32 mouse cellular contexts compared by ENCODE assay signal in genomic region chr16:17835481-17835880, GRCm38 (mm10). TPM values are rescaled to one million over a fixed set of nuclear protein-coding genes. Genes with fewer than 3 reads are reported as not detected.
A peak's percentile ranks its signal among the peaks of the same experiment; 100 is the strongest.
DNase-seq lines count a peak whose midpoint lies in the region; ATAC-seq lines count a peak whose summit lies in the region.
"Had no signal": no experiment of that assay in that cellular context is flagged by ENCODE, and none has a peak within 500 bp of the region (broad histone marks: within the 10 kb centered on the region; RNA-seq: fewer than 3 reads in every experiment).

No protein-coding gene starts in this region.

- H3K4me1 ChIP-seq in hindbrain, embryonic 15.5 days (replicated peaks): peaks cover 33% of the 10 kb centered on the region
- peaks cover 9% of the 10 kb centered on the region; the same call in 1 of the 2 replicates for H3K4me1 ChIP-seq in hindbrain, embryonic 14.5 days (replicated peaks; ENCODE audit: control insufficient read depth, insufficient read depth, low read length)
- peaks cover 19% of the 10 kb centered on the region for H3K4me1 ChIP-seq in heart, embryonic 10.5 days

- H3K27me3 ChIP-seq in hindbrain, embryonic 15.5 days: peaks cover 15% of the 10 kb centered on the region; the same call in 1 of the 2 replicates
- peaks cover 31% of the 10 kb centered on the region for H3K27me3 ChIP-seq in hindbrain, embryonic 14.5 days (ENCODE audit: control insufficient read depth, insufficient read depth, low read length)
- peaks cover 82% of the 10 kb centered on the region for H3K27me3 ChIP-seq in heart, embryonic 10.5 days (ENCODE audit: insufficient read depth, poor library complexity, severe bottlenecking)

- H3K9ac ChIP-seq in hindbrain, embryonic 15.5 days: no peak overlapping the region
- H3K9ac ChIP-seq in hindbrain, embryonic 14.5 days: no peak overlapping the region
- H3K9ac ChIP-seq: intestine, embryonic 15.5 days; stomach, embryonic 15.5 days had no signal

- no peak; the same call in 1 of the 2 replicates for ATAC-seq in hindbrain, embryonic 15.5 days (ENCODE audit: low FRiP score, low read depth)
- ATAC-seq in hindbrain, embryonic 14.5 days (ENCODE audit: low FRiP score): no peak
- ATAC-seq: activated CD4-positive, CD25-positive, alpha-beta regulatory T cell, adult 4 months; CD4-positive, CD25-positive, alpha-beta regulatory T cell, adult 4 months; forebrain, embryonic 14.5 days; intestine, embryonic 15.5 days; Patski had no signal

- H3K36me3 ChIP-seq in hindbrain, embryonic 15.5 days: no peaks in the 10 kb centered on the region
- H3K36me3 ChIP-seq in hindbrain, embryonic 14.5 days (replicated peaks; ENCODE audit: control insufficient read depth, insufficient read depth): peaks cover 20% of the 10 kb centered on the region; the same call in 1 of the 2 replicates
- peaks cover 7% of the 10 kb centered on the region; the same call in 1 of the 2 replicates for H3K36me3 ChIP-seq in heart, embryonic 10.5 days
- H3K36me3 ChIP-seq: stomach, embryonic 15.5 days had no signal

- WGBS in hindbrain, embryonic 15.5 days: 42% methylated on average over 13 of the region's 13 CpGs
- 46% methylated on average over 13 of the region's 13 CpGs for WGBS in hindbrain, embryonic 14.5 days
- whole genome bisulfite sequencing in heart, embryonic 10.5 days: 55% methylated on average over 13 of the region's 13 CpGs

- H3K4me3 ChIP-seq in hindbrain, embryonic 15.5 days: no peak overlapping the region
- no peak overlapping the region for H3K4me3 ChIP-seq in hindbrain, embryonic 14.5 days (replicated peaks; ENCODE audit: low read length)
- no peak overlapping the region for H3K4me3 ChIP-seq in heart, embryonic 10.5 days
- H3K4me3 ChIP-seq: erythroblast, embryonic 14.5 days; intestine, embryonic 15.5 days; megakaryocyte, embryonic 14.5 days; stomach, embryonic 15.5 days had no signal

- peak overlapping the region; percentile 5; the same call in 1 of the 2 replicates for H3K4me2 ChIP-seq in hindbrain, embryonic 15.5 days
- no peak overlapping the region for H3K4me2 ChIP-seq in hindbrain, embryonic 14.5 days (replicated peaks)
- H3K4me2 ChIP-seq: intestine, embryonic 15.5 days; liver, embryonic 11.5 days; stomach, embryonic 15.5 days had no signal

- no peak overlapping the region for H3K27ac ChIP-seq in hindbrain, embryonic 15.5 days (replicated peaks)
- no peak overlapping the region for H3K27ac ChIP-seq in hindbrain, embryonic 14.5 days
- H3K27ac ChIP-seq in heart, embryonic 10.5 days: no peak overlapping the region
- H3K27ac ChIP-seq: intestine, embryonic 15.5 days; stomach, embryonic 15.5 days had no signal

- peak; percentile 10 for DNase-seq in adrenal gland, postnatal 14 days
- DNase-seq in adrenal gland, postnatal 4 days (ENCODE audit: low spot score in 2 of 2): no peak
- no peak for DNase-seq in hindbrain, embryonic 14.5 days (ENCODE audit: low spot score)
- peak; percentile 38 to 61 for DNase-seq in kidney, postnatal 25 days
- DNase-seq in kidney, adult 18-20 months: no peak
- peak; percentile 33 for DNase-seq in R1 (ENCODE audit: low read depth, low spot score)
- no peak for DNase-seq in heart, embryonic 10.5 days (ENCODE audit: low spot score)
- DNase-seq: adrenal gland, postnatal 36 days; gastrocnemius, postnatal 10 days; heart, adult 18-20 months; heart, postnatal 36 days; lung, adult 18-20 months; lung, postnatal 14 days had no signal

- no peaks in the 10 kb centered on the region for H3K9me3 ChIP-seq in hindbrain, embryonic 15.5 days
- no peaks in the 10 kb centered on the region for H3K9me3 ChIP-seq in hindbrain, embryonic 14.5 days (ENCODE audit: control insufficient read depth, low read length)
- no peaks in the 10 kb centered on the region for H3K9me3 ChIP-seq in heart, embryonic 10.5 days
- H3K9me3 ChIP-seq: intestine, embryonic 15.5 days; megakaryocyte, embryonic 14.5 days; stomach, embryonic 15.5 days had no signal

RNA-seq across cellular contexts. Expression of gene B830017H08Rik, which starts 2.6 kb away (rescaled TPM):
- total RNA-seq in adrenal gland, postnatal 14 days (2021): not detected in 2 replicates
- total RNA-seq in adrenal gland, postnatal 4 days (2021): under 1 TPM in 1 of 2 experiments, not detected in 1; 0.62 TPM
- 4.4 and 4.5 TPM in 2 replicates for polyA plus RNA-seq in hindbrain, embryonic 15.5 days (2015; fragmentation: Nextera tagmentation; extraction: Ambion mirVana)
- 6.0 and 6.1 TPM in 2 replicates for polyA plus RNA-seq in hindbrain, embryonic 14.5 days (2014; fragmentation: Nextera tagmentation; extraction: Ambion mirVana)
- polyA plus RNA-seq in heart, embryonic 10.5 days (2016; fragmentation: Nextera tagmentation; extraction: Ambion mirVana): not detected in 2 replicates
- total RNA-seq: adrenal gland, postnatal 36 days; ES-E14; gastrocnemius, postnatal 10 days; heart, adult 18-20 months; heart, postnatal 36 days; neutrophil, adult 5-6 weeks had no signal
- polyA plus RNA-seq: activated CD4-positive, CD25-positive, alpha-beta regulatory T cell, adult 4 months; CD4-positive, CD25-positive, alpha-beta regulatory T cell, adult 4 months; embryonic facial prominence, embryonic 11.5 days; erythroblast, embryonic 14.5 days; heart, embryonic 14.5 days; intestine, embryonic 15.5 days; large intestine, adult 2 months; liver, embryonic 11.5 days; stomach, embryonic 15.5 days; thymus, postnatal 0 days; urinary bladder, adult 2 months had no signal

RNA-seq across cellular contexts. Expression of gene Car15, which starts 2.7 kb away (rescaled TPM):
- total RNA-seq in adrenal gland, postnatal 14 days (2021): 1.3 and 2.2 TPM in 2 replicates
- 1 to 10 TPM; 2.9 to 8.8 TPM for total RNA-seq in adrenal gland, postnatal 4 days (2021)
- polyA plus RNA-seq in hindbrain, embryonic 15.5 days (2015; fragmentation: Nextera tagmentation; extraction: Ambion mirVana): 3.1 and 5.4 TPM in 2 replicates
- 2.5 and 3.4 TPM in 2 replicates for polyA plus RNA-seq in hindbrain, embryonic 14.5 days (2014; fragmentation: Nextera tagmentation; extraction: Ambion mirVana)
- 2.0 and 2.3 TPM in 2 replicates for polyA plus RNA-seq in heart, embryonic 10.5 days (2016; fragmentation: Nextera tagmentation; extraction: Ambion mirVana)

RNA-seq across cellular contexts. Expression of gene Scarf2, which starts 38.4 kb away (rescaled TPM):
- 11.3 and 12.4 TPM in 2 replicates for total RNA-seq in adrenal gland, postnatal 14 days (2021)
- total RNA-seq in adrenal gland, postnatal 4 days (2021): 10 to 100 TPM; 29.3 to 33.9 TPM
- 2.0 and 2.3 TPM in 2 replicates for polyA plus RNA-seq in hindbrain, embryonic 15.5 days (2015; fragmentation: Nextera tagmentation; extraction: Ambion mirVana)
- 2.9 and 3.4 TPM in 2 replicates for polyA plus RNA-seq in hindbrain, embryonic 14.5 days (2014; fragmentation: Nextera tagmentation; extraction: Ambion mirVana)
- 7.0 and 12.9 TPM in 2 replicates for polyA plus RNA-seq in heart, embryonic 10.5 days (2016; fragmentation: Nextera tagmentation; extraction: Ambion mirVana)
- total RNA-seq: neutrophil, adult 5-6 weeks had no signal
- polyA plus RNA-seq: activated CD4-positive, CD25-positive, alpha-beta regulatory T cell, adult 4 months; CD4-positive, CD25-positive, alpha-beta regulatory T cell, adult 4 months had no signal

RNA-seq across cellular contexts. Expression of gene Gm20518, which starts 56.0 kb away (rescaled TPM):
- total RNA-seq in adrenal gland, postnatal 14 days (2021): 0.15 and 0.30 TPM in 2 replicates
- under 1 TPM; 0.20 to 0.45 TPM for total RNA-seq in adrenal gland, postnatal 4 days (2021)
- polyA plus RNA-seq in hindbrain, embryonic 15.5 days (2015; fragmentation: Nextera tagmentation; extraction: Ambion mirVana): 0.31 and 0.33 TPM in 2 replicates
- 0.29 and 0.48 TPM in 2 replicates for polyA plus RNA-seq in hindbrain, embryonic 14.5 days (2014; fragmentation: Nextera tagmentation; extraction: Ambion mirVana)
- polyA plus RNA-seq in heart, embryonic 10.5 days (2016; fragmentation: Nextera tagmentation; extraction: Ambion mirVana): 0.22 and 0.25 TPM in 2 replicates
- polyA plus RNA-seq: heart, embryonic 14.5 days had no signal

RNA-seq across cellular contexts. Expression of gene Tssk1, which starts 58.5 kb away (rescaled TPM):
- total RNA-seq in adrenal gland, postnatal 14 days (2021): 0.19 TPM in 1 of 2 replicates, not detected in the other
- total RNA-seq in adrenal gland, postnatal 4 days (2021): under 1 TPM in 1 of 2 experiments, not detected in 1; 0.14 TPM
- polyA plus RNA-seq in hindbrain, embryonic 15.5 days (2015; fragmentation: Nextera tagmentation; extraction: Ambion mirVana): 0.04 TPM in 2 replicates
- 0.05 and 0.13 TPM in 2 replicates for polyA plus RNA-seq in hindbrain, embryonic 14.5 days (2014; fragmentation: Nextera tagmentation; extraction: Ambion mirVana)
- not detected in 2 replicates for polyA plus RNA-seq in heart, embryonic 10.5 days (2016; fragmentation: Nextera tagmentation; extraction: Ambion mirVana)
- total RNA-seq: ES-E14; left cerebral cortex, adult 8-10 months; neutrophil, adult 5-6 weeks had no signal
- polyA plus RNA-seq: activated CD4-positive, CD25-positive, alpha-beta regulatory T cell, adult 4 months; CD4-positive, CD25-positive, alpha-beta regulatory T cell, adult 4 months; embryonic facial prominence, embryonic 11.5 days; erythroblast, embryonic 14.5 days; heart, embryonic 14.5 days; intestine, embryonic 15.5 days; limb, embryonic 11.5 days; liver, embryonic 11.5 days; stomach, embryonic 15.5 days had no signal

Comparison
In these comparisons a context has a peak if more than half of its experiments do, and no peak if none do; other contexts are left out.
1. DNase-seq: peak in adrenal gland, postnatal 14 days (single experiment), kidney, postnatal 25 days (2 of 2) and R1 (single experiment); none in adrenal gland, postnatal 4 days (0 of 2), hindbrain, embryonic 14.5 days (single experiment), kidney, adult 18-20 months (single experiment) and heart, embryonic 10.5 days (single experiment).